Mouse (Mus musculus): ENCODE measurements around the gene Ttc7b.

GRCm38 (mm10) chr12:100551972-100552371, 31.3 kb upstream of the Ttc7b start:
- TF ChIP-seq CTCF (IDR thresholded peaks at IDR 0.05; ENCODE audit: low read depth) (no peak), EP300 (IDR thresholded peaks at IDR 0.05; ENCODE audit: low read depth) (no peak)

All from liver, postnatal 0 days (tissue).